Mouse (Mus musculus) small intestine, adult 2 months (tissue): Measurements from ENCODE around the gene Odf4.

ENCODE experiments used
- CTCF ChIP-seq: fragments of 200-500 bp; IDR thresholded peaks from 2 replicates; pipeline ENCODE4 v1.5.1; 2012; ENCODE audit warnings: low read depth, mild to moderate bottlenecking, control low read depth, inconsistent platforms, low read length, moderate library complexity, mixed read lengths; ENCODE audit not compliant: insufficient replicate concordance, insufficient read length; ENCODE audit errors: extremely low read depth
- POLR2A ChIP-seq: fragments of 200-500 bp; IDR thresholded peaks from 2 replicates; pipeline ENCODE4 v1.6.1; 2012; ENCODE audit warnings: low read depth, mild to moderate bottlenecking, control low read depth, inconsistent platforms, low read length, moderate library complexity

- TF ChIP-seq CTCF (no peak), POLR2A (no peak)
Observed at GRCm38 (mm10) chr11:68975601-68976000, 48.7 kb upstream of the Odf4 start.
